Mouse (Mus musculus) cerebellum, postnatal 25 days (tissue): ENCODE results near the gene Hnrnpu.

ENCODE experiments used
- DNase-seq, 2 experiments: peaks; one replicate each; pipeline ENCODE4 v3.0.0; 2021; ENCODE audit warnings: mixed read lengths in 2 of 2

Hnrnpu gene

DNA sequence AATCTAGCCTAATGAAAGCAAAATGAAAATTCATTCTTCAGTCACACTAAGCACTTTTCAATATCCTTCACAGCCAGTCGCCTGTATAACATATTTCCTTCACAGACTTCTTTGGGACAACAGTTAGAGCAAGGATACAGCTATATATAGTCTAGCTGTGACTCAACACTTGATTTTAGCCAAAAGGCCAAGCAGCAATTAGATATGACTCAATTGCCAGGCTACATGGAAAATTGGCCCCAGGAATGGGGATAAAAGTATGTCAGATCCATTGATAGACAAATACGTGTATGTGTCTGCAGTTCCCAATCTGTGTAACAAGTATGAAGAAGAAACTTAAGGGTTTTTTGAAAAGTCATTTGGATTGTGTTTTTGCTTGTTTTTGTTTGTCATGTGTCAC is 2.6 kb upstream of the Hnrnpu start:
- no peak for DNase-seq

DNA sequence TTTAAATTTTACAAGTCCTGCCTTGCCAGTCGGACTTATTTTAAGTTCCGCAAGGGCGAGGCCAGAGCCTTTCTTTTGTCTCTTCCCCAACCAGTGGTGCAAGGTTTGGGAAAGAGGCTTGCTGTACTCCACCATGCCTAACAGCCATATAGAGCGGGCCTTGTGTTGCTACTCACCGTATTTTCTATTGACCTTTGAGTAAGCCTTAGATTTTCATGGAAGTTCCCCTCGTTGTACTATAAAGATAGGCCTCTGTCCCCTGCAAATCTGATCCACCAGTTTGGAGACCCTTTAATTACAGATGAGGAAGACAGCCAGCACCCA is 683 bp upstream of the Hnrnpu start:
- peak; percentile 42 to 58 for DNase-seq

DNA sequence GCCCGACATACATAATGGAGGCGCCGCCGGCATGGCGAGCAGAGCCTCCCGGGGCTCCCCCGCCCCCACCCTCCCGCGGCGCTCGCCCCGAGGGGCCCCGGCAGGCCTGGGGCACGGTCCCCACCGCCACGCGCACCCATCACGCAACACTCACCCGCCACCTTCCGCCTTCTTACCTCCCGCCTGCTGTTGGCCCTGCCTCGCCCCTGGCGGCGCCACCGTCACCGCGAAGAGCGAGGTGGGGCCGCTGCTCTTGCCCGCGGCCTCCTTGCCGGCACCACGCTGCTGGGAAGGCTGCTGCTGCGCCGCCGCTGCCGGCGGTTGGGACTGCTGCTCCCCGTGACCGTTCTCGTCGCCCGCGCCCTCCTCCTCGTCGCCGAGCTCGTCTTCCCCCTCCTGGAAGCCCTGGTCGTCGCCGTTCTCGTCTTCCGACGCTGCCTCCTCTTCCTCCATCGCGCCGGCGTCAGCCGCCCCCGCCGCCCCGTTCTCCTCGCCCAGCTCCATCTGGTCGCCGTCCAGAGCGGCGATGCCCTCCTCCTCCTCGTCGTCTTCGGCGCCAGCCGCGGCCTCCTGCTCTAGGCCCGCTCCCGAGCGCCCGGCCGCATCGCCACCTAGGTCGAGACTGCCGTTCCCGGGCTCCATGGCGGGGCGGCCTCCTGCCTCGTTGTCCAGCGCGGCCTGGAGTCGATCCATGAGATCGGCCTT is 668 bp downstream of the Hnrnpu start:
- DNase-seq, result no peak

DNA sequence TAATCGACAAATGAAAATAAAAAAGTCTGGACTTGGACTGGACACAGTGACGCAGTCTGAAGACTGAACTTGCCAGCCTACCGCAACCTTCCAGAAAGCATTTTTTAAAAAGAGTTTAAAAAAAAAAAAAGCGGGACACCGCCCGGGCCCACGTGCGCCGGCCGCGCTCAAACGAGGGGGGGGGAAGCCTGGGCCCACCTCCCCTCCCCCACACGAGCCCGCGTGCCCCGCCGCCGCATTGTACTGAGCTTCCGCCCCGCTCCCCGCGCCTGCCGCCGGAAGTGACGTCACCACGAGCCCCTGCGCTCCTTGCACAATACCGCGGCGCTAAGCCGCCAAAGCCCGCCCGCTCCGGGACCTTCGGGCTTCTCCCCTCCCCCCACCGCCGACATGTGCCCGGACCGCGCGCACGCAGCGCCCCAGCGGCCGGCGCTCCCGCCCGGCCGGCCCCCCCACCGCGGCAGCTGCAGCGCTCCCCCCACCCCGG is 1.3 kb downstream of the Hnrnpu start:
- DNase-seq, result peak; percentile 92 to 97

DNA sequence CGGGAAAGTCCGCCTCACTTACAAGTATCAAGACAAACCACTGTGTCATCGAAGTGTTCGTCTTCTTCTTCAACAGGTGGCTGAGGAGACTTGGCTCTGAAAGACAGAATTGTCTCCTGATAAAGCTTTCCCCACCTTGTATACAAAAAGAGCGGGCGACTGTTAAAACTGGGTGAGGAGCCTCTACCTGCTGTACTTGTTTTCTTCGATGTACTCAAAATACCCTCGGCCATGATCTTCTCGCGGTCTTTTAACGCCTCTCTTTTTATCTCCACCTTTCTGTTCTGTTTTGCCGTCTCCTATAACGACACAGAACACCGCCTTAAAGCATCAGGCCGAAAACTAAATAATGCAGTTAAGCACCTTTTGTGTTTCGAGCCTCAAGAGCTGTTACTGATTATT is 1.7 kb downstream of the Hnrnpu start:
- DNase-seq, result no peak

DNA sequence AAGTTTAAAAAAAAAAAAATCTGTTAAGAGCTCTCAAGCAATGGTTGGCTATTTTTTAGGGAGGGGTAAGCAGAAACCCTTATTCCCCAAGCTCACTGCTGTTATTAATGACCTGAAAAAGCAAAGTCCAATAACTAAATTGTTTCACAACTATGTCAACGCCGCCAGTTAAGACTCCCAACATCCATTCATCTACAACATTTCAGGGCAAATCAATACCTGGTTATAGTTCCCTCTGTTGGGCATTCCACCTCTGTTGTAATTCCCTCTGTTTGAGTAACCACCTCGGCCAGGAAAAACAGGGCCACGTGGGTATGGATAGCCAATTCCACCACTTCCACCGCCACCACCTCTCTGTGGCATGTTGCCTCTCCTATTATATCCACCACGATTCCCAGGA is 7.7 kb downstream of the Hnrnpu start:
- no peak for DNase-seq

DNA sequence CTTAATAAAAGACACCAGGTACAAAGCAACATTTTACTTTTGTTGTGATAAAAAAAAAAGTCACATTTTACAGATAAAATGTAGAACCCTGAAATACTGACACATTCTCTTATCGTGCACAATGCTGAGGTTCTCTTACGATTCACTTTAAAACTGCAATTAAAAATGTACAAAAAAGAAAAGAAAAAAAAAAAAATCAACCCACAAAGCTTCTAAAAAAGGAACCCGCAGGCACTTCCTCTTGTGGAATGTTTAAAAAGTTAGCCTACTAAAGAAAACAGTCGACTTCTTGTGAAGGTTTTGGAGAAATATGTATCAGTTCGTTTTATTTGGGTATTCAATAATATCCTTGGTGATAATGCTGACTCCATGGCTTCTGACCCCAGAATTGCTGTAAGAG is 8.6 kb downstream of the Hnrnpu start:
- no peak for DNase-seq

DNA sequence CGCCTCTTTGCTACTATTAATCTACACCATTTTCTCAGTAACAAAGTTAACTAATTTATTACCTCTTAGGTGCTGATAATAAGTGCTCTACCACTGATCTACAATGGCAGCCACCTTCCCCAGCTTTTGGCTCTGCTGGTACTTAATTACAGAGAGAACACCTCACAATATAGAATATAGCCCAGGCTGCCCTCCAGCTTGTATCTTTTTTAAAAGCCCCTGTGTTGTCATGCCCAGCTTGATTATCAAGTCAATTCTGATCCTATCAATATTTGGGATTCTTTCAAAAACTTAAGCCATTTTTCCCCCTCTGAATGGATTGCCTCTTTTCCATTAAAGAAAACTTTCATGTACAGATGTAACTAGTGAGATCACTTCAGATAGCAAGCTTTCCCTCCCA is 10.6 kb downstream of the Hnrnpu start:
- no peak for DNase-seq

DNA sequence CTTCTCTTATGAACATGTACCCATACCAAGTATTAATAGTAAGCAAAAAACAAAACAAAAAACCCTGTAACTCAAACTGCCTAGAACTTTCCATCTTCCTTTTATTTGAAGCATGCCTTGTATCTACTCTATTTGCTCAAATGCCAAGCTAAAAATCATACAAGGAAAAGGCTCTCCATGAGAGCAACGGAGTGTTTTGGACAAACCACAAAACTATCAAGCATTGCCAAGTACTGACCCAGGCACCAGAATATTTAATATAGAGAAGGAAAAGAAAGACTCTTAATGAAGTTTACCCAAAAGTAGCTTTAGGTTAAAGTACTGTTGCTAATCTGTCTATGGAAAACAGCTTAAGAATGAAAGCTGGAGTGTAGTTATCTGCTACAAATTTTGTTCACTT is 11.2 kb downstream of the Hnrnpu start:
- no peak for DNase-seq

DNA sequence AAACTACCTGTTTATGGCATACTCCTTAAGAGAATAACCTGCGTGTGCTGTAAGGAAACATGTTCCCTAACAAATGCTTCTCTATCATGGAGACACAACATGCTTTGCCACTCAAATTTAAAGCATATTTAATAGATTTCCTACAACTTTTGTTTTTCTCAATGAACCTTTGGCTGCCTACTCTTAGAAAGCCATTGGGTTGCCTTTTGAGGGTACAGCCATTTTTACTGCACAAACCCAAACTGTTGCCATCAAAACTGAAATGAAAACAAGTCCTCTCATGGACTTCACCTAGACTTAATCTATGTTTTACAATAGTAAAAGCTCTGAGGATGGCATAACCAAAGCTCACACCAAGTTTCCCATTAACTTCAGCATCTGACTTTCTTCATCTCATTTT is 13.0 kb downstream of the Hnrnpu start:
- DNase-seq, result no peak

DNA sequence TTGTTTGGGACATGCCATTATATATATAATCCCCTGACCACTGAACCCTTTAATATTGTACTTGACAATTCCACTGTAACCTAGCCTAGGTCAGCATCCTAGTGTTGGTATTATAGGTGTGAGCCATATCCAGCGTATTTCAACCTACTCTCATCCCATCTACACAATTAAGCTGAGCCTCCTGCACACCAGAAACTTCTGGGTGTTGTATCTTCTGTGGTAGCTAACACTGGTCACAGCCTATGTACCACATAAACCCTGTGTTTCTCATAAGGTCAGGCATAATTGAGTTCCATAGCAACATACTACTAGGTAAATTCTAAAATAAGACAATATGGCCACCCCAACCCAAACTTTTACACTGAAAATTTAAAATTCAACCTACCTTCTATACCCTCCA is 14.4 kb downstream of the Hnrnpu start:
- no peak for DNase-seq

DNA sequence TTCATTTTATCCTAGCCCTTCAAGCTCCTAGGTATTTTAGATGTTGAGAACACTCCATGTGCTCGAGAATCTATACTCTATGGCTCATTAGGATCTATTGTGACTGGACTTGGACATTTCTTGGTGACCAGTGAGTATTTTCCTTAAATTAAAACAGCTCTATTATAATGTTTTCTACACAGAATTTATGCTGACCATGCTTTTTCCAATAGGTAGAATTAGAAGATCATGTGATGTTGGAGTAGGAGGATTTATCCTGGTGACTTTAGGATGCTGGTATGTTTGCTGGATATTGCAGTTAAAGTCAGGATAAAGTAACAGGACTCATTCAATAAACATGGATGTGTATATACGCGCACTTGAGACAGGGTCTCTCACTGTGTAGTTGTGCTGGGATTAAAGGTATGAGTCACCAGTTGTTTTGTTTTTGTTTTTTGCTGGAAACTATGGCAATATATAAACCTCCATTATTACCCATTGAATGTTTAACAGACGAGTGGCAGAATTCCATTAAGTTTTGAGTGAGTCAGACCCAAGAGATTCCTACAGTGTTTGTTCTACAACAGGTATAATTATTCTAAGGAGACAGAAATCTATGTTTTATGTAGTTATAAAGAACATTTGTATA is 15.8 kb downstream of the Hnrnpu start:
- no peak for DNase-seq

DNA sequence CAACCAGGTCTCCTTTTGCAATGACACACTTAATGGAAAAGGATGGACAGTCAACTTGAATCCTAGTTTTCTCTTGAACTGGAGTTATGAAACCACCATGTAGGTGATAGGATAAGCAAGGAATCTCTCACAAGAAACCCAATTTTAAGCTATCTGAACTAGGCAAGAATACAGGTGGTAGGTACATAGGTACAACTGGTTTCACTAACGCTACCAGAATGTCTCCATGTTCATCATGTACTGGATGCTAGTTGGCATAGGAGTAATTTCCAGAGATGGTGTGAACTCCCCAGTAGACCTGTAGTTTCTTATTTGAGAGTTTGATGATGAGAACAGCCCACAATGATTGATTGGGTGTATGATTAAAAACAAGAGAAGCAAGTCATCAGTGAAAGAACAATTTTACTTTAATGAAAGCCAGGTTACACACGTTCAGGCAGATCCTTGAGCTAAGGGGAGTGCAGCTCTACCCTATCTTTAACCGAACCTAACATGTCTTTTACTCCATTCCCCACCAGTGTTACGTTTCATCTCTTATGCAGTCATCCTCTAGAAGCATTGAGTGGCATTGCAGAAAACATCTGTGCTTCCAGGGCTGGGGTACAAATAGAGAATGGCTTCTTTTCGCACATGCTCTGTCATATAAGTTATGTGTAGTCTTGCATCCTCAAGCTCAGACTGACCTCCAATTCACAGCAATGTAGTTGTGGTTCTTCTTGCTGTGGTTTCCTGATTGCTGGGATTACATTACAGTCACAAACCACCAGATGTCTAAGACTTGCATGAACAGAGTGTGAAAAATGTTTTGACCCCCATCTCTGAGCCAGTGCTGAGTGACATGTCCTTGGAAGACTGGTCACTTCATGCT is 16.6 kb downstream of the Hnrnpu start:
- DNase-seq, result no peak

DNA sequence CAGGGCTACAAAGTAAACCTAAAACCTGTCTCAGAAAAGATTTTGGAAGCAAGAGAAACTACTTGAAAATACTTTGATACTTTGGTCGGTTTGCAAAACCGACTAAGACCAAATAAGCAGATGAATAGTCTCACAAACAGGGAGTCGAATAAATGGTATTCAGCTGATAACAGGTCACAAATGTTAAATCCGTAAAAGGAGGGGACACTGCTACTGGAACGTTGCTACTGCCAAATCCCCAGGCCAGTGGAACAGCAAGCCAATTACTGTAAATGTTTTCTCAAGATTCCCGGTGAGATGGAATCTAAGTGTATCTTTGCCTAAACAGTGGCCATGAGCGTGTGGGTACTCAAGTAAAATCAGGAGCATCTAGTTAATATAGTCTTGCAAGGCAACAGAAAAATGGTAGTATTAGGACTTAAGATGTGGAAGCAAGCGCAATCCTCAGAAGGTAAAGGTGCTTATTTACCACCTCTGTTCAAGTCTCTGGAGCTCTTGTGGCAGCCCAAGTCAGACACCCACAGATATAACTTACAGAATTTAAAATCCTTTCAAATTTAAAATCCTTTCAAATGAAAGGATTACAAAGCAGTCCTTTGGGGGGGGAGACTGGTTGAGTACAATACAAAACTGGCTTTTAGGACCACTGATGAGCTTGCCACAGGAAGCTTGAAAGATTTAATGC is 17.4 kb downstream of the Hnrnpu start:
- no peak for DNase-seq

DNA sequence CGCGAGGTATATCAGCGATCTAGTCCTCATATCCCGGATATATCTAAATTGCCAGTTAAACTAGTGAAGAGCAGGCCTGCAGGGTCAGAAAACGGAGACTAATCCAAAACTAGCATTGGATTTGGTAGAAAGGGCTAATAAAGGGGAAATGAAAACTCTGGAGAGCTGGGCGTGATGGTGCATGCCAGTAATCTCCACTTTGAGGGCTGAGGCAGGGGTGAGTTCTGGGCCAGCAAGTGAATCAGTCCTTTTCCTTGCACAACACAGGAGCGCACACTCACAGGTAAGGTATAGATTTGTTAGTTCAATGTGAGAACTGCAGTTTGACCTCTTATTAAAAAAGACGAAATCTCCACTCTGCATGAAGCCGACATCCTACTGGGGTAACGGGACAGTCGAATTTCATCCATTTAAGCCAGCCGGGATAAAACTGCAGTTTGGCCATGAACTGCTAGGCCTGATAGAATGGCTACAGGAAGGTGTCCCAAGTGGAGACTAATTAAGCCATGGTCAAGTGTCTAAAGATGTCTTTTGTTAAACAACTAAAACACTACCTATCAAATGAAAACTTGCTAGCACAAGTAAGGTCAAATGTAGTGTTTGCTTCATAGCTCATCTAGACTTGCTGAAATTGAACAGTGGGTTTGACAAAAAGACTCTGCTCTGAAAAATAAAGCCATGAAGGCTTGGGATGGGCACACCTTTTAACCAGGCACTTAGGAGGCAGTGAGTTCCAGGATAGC is 18.1 kb downstream of the Hnrnpu start:
- peak in 1 of 2 experiments; percentile 50 for DNase-seq

DNA sequence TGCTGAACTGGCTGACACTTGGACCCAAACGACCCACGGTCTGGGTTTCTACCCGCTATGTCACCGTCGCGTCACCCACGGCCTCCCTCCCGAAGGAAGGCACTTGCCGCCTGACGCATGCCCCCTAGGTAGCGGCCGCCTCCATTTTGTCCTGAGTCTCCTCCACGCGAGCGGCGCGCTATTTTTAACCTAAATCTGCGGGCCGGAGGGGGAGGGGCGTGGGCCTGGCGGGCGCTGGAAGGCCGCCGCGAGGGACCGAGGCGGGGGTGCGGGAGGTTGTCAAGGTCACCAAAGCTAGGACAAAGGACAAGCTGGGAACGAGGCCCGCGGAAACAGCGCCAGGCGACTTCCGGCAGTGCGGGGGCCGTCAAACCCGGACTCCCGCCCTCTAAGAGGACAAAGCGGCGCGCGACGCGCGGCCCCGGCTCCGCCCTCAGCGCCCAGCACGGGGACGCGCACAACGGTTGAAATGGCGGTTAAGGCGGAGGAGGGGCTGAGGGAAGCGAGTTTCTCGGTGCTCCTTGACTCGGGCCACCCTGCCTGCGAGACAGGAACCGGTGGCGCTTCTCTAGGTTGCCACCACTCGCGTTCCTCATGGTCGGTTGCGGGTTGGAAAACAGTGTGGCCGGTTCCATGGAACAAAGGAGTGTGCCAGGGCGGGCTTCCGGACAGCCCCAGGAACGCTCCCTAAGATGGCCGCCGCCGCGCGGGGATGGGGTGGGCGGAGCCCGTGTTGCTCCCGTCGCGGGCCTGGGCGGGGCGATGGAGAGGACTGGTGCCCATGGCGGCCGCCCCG is 19.0 kb downstream of the Hnrnpu start, which contains the start of gene Cox20:
Gene Cox20 (plus strand): TSS at position 742 of the 796 bp plus-strand sequence.
- peak; percentile 98 to 99 for DNase-seq

DNA sequence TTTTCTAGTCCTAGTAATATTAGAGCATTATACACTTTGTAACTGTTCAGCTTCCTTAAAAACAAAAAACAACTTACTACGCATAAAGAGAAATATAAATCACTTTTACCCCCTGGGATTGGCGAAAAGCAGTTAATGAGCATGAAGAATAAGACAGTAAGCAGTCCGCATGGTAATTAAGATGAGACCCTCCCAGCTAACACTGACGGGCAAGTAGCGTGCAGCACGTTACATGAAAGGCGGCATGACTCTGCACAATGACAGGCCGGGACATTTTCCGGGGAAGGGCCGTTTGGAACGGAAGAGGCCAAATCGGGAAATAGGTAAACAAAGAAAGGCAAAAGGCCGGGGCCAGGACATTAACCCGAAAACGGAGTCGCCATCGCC is 19.6 kb downstream of the Hnrnpu start:
- DNase-seq, result no peak

DNA sequence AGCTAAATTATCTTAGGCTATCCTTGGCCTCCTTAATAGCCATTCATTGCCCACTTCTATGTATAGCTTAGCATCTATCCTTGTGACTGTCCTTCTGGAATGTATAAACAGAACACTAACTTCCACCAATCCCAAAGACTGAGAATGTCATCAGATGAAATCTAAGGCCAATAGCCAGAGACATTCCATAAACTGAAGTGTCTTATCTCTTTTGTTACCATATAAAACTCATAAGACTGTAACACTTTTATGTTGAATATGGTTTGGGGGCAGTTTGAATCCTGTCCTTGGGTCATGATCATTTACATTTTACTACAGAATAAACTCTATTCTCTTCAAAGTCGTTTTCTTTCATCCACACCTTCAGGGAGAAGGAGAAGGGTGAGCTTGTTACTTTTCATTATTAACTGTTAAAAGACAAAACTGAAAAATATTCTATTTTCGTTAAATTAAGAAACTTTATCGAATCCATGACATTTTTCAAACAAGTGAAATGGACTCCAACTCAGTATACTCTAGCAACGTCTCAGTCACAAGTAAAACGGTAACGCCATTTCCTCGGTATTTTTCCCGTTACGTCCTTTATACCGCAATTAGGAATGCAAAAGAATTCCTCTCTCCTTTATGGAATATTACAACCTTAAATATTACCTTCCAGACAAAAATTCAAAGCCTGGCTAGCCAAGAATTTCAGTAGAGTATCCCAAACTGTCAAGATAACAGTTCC is 20.2 kb downstream of the Hnrnpu start:
- no peak for DNase-seq

DNA sequence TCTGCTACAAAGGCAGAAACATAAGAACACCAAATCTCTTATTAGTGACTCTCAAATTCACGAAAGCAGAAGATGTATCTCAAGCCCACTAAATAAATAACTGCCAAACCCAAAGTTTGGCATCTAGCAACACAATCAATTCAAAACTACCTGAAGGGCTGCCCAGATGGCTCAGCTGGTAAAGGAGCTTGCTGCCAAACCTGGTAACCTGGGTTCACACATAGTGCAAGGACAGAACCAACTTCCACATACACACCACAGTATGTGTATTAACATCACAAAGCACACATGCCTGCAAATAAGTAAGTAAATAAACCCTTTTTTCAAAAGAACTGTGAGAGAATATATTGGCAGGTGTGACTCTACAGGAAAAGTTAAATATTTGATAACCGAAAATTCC is 23.4 kb downstream of the Hnrnpu start:
- no peak for DNase-seq

DNA sequence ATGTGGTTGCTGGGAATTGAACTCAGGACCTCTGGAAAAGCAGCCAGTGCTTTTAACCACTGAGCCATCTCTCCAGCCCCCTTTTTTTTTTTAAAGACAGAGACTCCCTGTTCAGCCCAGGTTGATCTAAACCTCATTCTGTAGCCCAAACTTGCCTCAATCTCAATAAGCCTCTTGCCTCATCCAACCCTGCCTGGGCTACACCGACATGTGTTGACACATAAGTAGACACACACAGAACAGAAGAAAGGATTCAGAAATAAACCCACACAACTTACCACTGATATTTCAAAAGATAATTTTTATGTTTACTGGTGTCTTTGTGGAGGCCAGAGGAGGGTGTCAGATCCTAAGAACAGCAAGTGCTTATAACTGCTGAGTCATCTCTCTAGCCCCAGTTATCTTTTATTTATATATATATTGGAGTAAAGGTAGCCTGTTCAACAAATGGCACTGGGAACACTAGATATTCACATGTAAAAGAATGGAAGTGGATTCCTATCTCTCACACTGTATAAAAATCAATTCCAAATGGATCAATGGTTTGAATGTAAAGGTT is 24.5 kb downstream of the Hnrnpu start:
- no peak for DNase-seq

DNA sequence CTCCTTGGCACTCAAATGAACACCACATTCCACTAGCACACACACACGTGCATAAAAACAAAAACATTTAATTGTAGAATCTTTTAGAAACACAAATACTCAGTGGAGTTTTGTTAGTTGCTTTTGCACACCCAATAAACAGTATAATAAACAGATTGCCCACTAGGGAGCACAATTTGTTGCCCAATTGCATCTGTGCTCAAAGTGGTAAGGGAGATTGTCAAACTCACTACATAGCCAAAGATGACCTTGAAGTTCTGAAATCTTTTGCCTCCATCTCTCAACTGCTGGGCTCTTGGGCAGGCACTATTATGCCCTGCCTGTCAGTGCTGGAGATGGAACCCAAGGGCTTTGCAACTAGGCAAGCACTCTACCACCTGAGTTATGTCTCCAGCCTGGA is 27.5 kb downstream of the Hnrnpu start:
- no peak for DNase-seq
